Mouse (Mus musculus): Measurements from ENCODE around the gene 5830473C10Rik. TPM values are rescaled to one million over a fixed set of nuclear protein-coding genes. Genes with fewer than 3 reads are reported as not detected.

5830473C10Rik gene
- polyA plus RNA-seq (2012; rRNA removed) = 0.04 and 0.11 TPM in 2 replicates

DNA sequence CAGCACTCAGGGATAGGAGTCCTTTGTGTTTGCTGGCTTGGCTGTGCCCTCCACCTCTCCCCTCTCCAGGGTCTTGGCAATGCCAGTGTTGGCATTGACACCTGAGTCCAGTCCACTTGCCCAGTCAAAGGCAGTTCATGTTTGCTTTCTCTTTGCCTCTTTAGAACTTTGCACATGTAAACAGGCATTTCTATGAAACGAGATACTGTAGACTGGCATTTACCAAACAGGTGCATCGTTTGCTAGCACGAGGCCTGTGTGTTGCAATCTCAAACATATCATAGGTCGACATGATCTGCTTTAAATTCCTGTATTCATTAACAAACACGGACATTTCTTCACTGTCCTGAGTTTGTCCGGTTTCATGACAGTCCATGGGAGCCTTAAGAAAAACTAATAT, at the start of gene 5830473C10Rik:
Gene 5830473C10Rik, plus strand, starts transcription at position 365 of the 400 bp plus-strand sequence.

DNA sequence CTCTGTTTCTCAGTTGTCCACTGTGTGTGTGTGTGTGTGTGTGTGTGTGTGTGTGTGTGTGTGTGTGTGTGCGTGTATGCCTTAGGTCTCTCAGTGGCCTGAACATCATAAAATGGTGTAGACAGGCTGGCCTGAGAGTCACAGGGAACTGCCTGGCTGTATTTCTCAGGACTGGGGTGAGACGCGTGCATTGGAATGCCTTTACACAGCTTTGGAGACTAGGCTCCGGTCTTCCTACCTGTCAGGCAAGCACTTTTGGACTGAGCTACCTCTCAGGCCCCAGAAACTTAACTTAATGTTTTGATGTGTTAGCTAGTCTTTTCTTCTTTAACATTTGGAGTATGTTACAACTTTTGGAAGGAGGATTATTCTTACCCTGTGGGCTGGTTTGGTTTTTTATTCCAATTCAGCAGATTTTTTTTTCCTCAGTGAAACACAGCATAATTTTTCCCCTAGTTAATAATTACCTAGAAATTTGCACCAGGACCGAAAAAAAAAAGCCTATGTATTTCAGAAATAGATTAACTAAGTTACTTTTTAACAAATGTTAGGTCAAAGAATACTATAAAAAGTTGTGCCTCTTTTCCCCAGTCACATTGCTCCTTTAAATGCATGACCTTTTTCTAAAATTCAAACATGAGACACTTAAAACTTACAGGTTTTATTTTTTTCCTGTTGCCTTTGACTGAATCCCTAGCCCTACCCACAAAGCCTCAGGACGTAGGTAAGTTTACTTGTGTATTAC, 42.4 kb upstream of the 5830473C10Rik start, which contains the start of gene Afm:
Gene Afm, plus strand, starts transcription at position 577 of the 745 bp plus-strand sequence.

GRCm38 (mm10) chr5:90640286-90641217, 79.6 kb downstream of the 5830473C10Rik start, which contains the start of gene Rassf6:
TSS of gene Rassf6 (minus strand) at chr5:90640657.

Other genes with a start within 250 kb of the 5830473C10Rik start
- gene Ankrd17, start 194.5 kb upstream of the 5830473C10Rik start, polyA plus RNA-seq (2012; rRNA removed) = 37.1 and 58.9 TPM in 2 replicates
- gene Gm9958, start 193.9 kb upstream of the 5830473C10Rik start, polyA plus RNA-seq (2012; rRNA removed) = 1.4 and 4.6 TPM in 2 replicates
- 131 and 403 TPM in 2 replicates for gene Alb, start 100.2 kb upstream of the 5830473C10Rik start, polyA plus RNA-seq (2012; rRNA removed)
- gene Afp, start 70.4 kb upstream of the 5830473C10Rik start, polyA plus RNA-seq (2012; rRNA removed) = 386 and 397 TPM in 2 replicates
- 0.46 and 1.0 TPM in 2 replicates for gene Afm, start 42.2 kb upstream of the 5830473C10Rik start, polyA plus RNA-seq (2012; rRNA removed)
- gene Rassf6, start 79.5 kb downstream of the 5830473C10Rik start, polyA plus RNA-seq (2012; rRNA removed) = 0.46 and 0.83 TPM in 2 replicates
- 0.25 and 0.40 TPM in 2 replicates for gene Cxcl5, start 198.3 kb downstream of the 5830473C10Rik start, polyA plus RNA-seq (2012; rRNA removed)
- gene Ppbp, start 207.4 kb downstream of the 5830473C10Rik start, polyA plus RNA-seq (2012; rRNA removed) = 15.5 and 22.9 TPM in 2 replicates
- 74.4 and 173 TPM in 2 replicates for gene Pf4, start 211.3 kb downstream of the 5830473C10Rik start, polyA plus RNA-seq (2012; rRNA removed)
- gene Cxcl3, start 225.0 kb downstream of the 5830473C10Rik start, polyA plus RNA-seq (2012; rRNA removed) = 0.04 TPM in 1 of 2 replicates, not detected in the other
- 0.25 TPM in 1 of 2 replicates, not detected in the other for gene Cxcl15, start 233.4 kb downstream of the 5830473C10Rik start, polyA plus RNA-seq (2012; rRNA removed)